Mouse (Mus musculus): ENCODE measurements around the gene Usp32.

- TF ChIP-seq CTCF (IDR thresholded peaks at IDR 0.05; ENCODE audit: insufficient read depth, low read depth, low read length) (no peak), POLR2A (IDR thresholded peaks at IDR 0.05; ENCODE audit: insufficient read depth, low read depth, low read length) (no peak)
Measured at GRCm38 (mm10) chr11:85109957-85110356, 30.0 kb downstream of the Usp32 start.
